Mouse (Mus musculus) heart, embryonic 14.5 days (tissue): ENCODE results near the gene Tmcc3. TPM values are rescaled to one million over a fixed set of nuclear protein-coding genes. Genes with fewer than 3 reads are reported as not detected.

Experiments
- ATAC-seq: fragments of 200-750 bp; cut with Nextera tagmentation; 2 replicates; pipeline ENCODE4 v1.8.0; 2017; ENCODE audit warnings: low read depth, moderate TSS enrichment; ENCODE audit not compliant: insufficient number of reproducible peaks, insufficient read depth, low FRiP score
- H3K27ac ChIP-seq, 2 experiments: fragments of 200-500 bp in 1 of 2; fragments of 300-500 bp in 1 of 2; sonication (generic) in 1 of 2; replicated peaks in 1 of 2; 2 replicates each; pipeline ENCODE4 v1.5.1; 2012 to 2014; ENCODE audit warnings: low read depth in 2 of 2, low read length in 2 of 2, control low read depth in 1 of 2, mild to moderate bottlenecking in 1 of 2, mixed read lengths in 1 of 2; ENCODE audit not compliant: control insufficient read depth in 1 of 2, insufficient read depth in 1 of 2
- H3K27me3 ChIP-seq: fragments of 300-500 bp; sonication (generic); 2 replicates; pipeline ENCODE4 v1.6.1; 2014; ENCODE audit warnings: mild to moderate bottlenecking, low read length, control low read depth; ENCODE audit not compliant: control insufficient read depth, insufficient read depth
- H3K36me3 ChIP-seq: fragments of 300-500 bp; sonication (generic); 2 replicates; pipeline ENCODE4 v1.6.1; 2014; ENCODE audit warnings: mild to moderate bottlenecking, control low read depth, low read length, mixed read lengths; ENCODE audit not compliant: control insufficient read depth, insufficient read depth
- H3K4me1 ChIP-seq, 2 experiments: fragments of 200-500 bp in 1 of 2; fragments of 300-500 bp in 1 of 2; sonication (generic) in 1 of 2; 2 replicates each; pipeline ENCODE4 v1.6.1; 2012 to 2014; ENCODE audit warnings: low read length in 2 of 2, control low read depth in 1 of 2, mixed read lengths in 1 of 2; ENCODE audit not compliant: control insufficient read depth in 2 of 2, insufficient read depth in 2 of 2
- H3K4me2 ChIP-seq: fragments of 300-500 bp; sonication (generic); 2 replicates; pipeline ENCODE4 v1.6.1; 2014; ENCODE audit warnings: mild to moderate bottlenecking, low read length
- H3K4me3 ChIP-seq, 2 experiments: fragments of 200-500 bp in 1 of 2; fragments of 300-500 bp in 1 of 2; sonication (generic) in 1 of 2; 2 replicates each; pipeline ENCODE4 v1.5.1; 2012 to 2014; ENCODE audit warnings: low read length in 2 of 2, mild to moderate bottlenecking in 2 of 2, control low read depth in 1 of 2, low read depth in 1 of 2, moderate library complexity in 1 of 2; ENCODE audit not compliant: control insufficient read depth in 1 of 2, insufficient read depth in 1 of 2
- H3K9ac ChIP-seq: fragments of 300-500 bp; sonication (generic); 2 replicates; pipeline ENCODE4 v1.6.1; 2014; ENCODE audit warnings: mild to moderate bottlenecking, low read length
- H3K9me3 ChIP-seq: fragments of 300-500 bp; sonication (generic); 2 replicates; pipeline ENCODE4 v1.6.1; 2016; ENCODE audit warnings: low read length, control low read depth; ENCODE audit not compliant: control insufficient read depth
- WGBS: fragments of 180-500 bp; shearing (Covaris S2); extraction: QIAGEN DNeasy Blood & Tissue Kit; methylation state at CpG from one replicate; pipeline ENCODE4 v1.1.7; 2014; 5-methylcytosine and 5-hydroxymethylcytosine counted together
- microRNA-seq: library from miRNA; unstranded; fragments of <30 nt; microRNA quantifications from one replicate; pipeline ENCODE4, GENCODE M21; 2016
- polyA plus RNA-seq: library from polyadenylated mRNA; unstranded; fragments of >200 nt; fragmentation: Nextera tagmentation; extraction: Ambion mirVana; gene quantifications from 2 replicates; pipeline ENCODE4 v1.2.1, GENCODE M21; 2014

The Tmcc3 gene
- polyA plus RNA-seq, 1 experiment from 2014 or later = 9.6 TPM

GRCm38 (mm10) chr10:94640067-94640466, 328.3 kb downstream of the Tmcc3 start:
- Histone ChIP-seq H3K36me3 (no peaks in the 10 kb centered on the region), H3K9ac (no peak overlapping the region), H3K9me3 (no peaks in the 10 kb centered on the region), H3K27ac (no peak overlapping the region), H3K27me3 (no peaks in the 10 kb centered on the region), H3K4me2 (no peak overlapping the region), H3K4me1 (no peaks in the 10 kb centered on the region), H3K4me3 (no peak overlapping the region)
- 75% methylated on average over 5 of the region's 5 CpGs for WGBS
- ATAC-seq = no peak

Small RNAs within 50 kb of the gene (microRNA-seq; reads per million reads assigned to microRNA genes)
- not detected for gene Mir7211

Other genes starting within 250 kb of the Tmcc3 start
- gene Nr2c1, start 163.9 kb upstream of the Tmcc3 start, polyA plus RNA-seq = 6.9 and 7.3 TPM in 2 replicates
- gene Ndufa12, start 113.2 kb upstream of the Tmcc3 start, polyA plus RNA-seq = 719 and 744 TPM in 2 replicates
- not detected in 2 replicates for gene Gm4792, start 13.2 kb upstream of the Tmcc3 start, polyA plus RNA-seq